Mouse (Mus musculus): ENCODE results near the gene Aurka.

- TF ChIP-seq CTCF (IDR thresholded peaks at IDR 0.05; ENCODE audit: low read depth, low read length) (no peak), POLR2A (IDR thresholded peaks at IDR 0.05; ENCODE audit: insufficient read depth, low read length) (no peak)
Measured at GRCm38 (mm10) chr2:172394671-172395070, 24.3 kb upstream of the Aurka start.
